Mouse (Mus musculus) heart, postnatal 4 days (tissue): ENCODE data around the gene Gm37240. TPM values are rescaled to one million over a fixed set of nuclear protein-coding genes. Genes with fewer than 3 reads are reported as not detected.
A peak's percentile ranks its signal among the peaks of the same experiment; 100 is the strongest.

Experiments used
- DNase-seq: peaks from one replicate; pipeline ENCODE4 v3.0.0; 2021
- total RNA-seq, 2 experiments: library from RNA; stranded (reverse); gene quantifications; 2 replicates each; pipeline ENCODE4 v1.2.3; 2021

Gene Gm37240
- total RNA-seq, 2 experiments from 2014 or later, result 19.6 to 20.6 TPM

GRCm38 (mm10) chr3:85335517-85335916 is 551.8 kb downstream of the Gm37240 start:
- no peak for DNase-seq

GRCm38 (mm10) chr3:85332276-85332675 is 555.0 kb downstream of the Gm37240 start:
- no peak for DNase-seq

GRCm38 (mm10) chr3:85318256-85318655 is 569.1 kb downstream of the Gm37240 start:
- DNase-seq, result no peak

DNA sequence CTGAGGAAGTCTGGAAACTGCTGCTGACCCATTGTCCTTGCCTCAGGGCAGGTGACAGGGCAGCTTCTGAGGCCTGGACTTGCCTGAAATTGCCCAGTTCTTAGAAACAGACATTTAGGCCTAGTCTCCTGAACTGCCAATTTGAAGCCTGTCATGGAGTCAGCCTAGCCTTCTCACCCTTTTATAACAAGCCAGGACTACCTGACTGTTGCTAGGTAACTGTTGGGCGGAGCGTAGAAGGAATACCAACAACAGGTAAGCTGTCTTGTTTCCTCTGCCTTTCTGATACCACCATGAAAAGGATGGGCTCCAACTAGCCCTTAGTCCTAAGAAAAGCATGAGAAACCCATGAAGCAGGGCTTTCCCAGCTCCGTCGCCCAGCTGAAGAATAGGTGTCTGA is 570.0 kb downstream of the Gm37240 start:
- no peak for DNase-seq

GRCm38 (mm10) chr3:85314961-85315360 is 572.4 kb downstream of the Gm37240 start:
- no peak for DNase-seq

- no peak for DNase-seq
Observed at GRCm38 (mm10) chr3:85313646-85314255, 573.6 kb downstream of the Gm37240 start.

DNA sequence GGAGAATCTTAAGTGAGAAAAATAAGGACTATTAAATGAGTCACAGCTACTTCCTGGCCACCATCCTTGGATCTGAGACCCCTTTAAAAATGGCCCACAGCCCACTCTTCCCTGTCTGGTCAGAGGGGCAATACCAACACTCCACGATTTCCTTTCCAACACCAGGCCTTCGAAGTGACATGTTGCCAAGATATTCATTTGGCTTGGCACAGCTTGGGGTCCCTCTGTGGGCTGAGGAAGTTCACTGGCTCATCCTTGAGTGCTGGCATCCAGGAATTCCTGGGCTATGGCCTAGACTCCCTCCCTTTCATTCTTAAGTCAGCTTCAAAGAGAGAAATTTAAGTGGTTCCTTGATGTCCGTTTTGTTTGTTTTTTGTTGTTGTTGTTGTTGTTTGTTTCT is 576.1 kb downstream of the Gm37240 start:
- DNase-seq, result no peak

GRCm38 (mm10) chr3:85310401-85310989 is 576.8 kb downstream of the Gm37240 start:
- DNase-seq, result no peak

- no peak for DNase-seq
Observed at GRCm38 (mm10) chr3:85309168-85309567, 578.1 kb downstream of the Gm37240 start.

GRCm38 (mm10) chr3:85308706-85309105 is 578.6 kb downstream of the Gm37240 start:
- DNase-seq, result no peak

DNA sequence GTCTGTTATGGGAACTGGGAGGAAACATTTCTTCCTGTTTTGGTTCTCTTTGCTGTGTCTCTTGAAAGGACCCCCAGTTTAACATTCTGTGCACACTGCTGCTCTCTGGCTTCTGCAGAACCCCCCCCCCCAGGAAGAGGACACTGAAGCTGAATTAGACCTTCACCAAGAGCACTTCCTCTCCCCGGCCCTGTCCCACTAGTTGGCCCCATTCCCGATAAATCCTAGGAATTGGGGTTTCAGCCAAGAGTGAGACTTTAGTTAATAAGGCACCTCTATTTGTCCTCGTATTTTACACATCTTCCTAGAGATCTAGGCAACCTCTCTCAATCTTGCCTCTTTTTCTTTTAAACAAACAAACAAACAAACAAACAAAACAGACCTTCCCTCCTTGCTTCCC is 585.5 kb downstream of the Gm37240 start:
- no peak for DNase-seq

- DNase-seq, result peak; percentile 22
Observed at GRCm38 (mm10) chr3:85301336-85301735, 586.0 kb downstream of the Gm37240 start.

DNA sequence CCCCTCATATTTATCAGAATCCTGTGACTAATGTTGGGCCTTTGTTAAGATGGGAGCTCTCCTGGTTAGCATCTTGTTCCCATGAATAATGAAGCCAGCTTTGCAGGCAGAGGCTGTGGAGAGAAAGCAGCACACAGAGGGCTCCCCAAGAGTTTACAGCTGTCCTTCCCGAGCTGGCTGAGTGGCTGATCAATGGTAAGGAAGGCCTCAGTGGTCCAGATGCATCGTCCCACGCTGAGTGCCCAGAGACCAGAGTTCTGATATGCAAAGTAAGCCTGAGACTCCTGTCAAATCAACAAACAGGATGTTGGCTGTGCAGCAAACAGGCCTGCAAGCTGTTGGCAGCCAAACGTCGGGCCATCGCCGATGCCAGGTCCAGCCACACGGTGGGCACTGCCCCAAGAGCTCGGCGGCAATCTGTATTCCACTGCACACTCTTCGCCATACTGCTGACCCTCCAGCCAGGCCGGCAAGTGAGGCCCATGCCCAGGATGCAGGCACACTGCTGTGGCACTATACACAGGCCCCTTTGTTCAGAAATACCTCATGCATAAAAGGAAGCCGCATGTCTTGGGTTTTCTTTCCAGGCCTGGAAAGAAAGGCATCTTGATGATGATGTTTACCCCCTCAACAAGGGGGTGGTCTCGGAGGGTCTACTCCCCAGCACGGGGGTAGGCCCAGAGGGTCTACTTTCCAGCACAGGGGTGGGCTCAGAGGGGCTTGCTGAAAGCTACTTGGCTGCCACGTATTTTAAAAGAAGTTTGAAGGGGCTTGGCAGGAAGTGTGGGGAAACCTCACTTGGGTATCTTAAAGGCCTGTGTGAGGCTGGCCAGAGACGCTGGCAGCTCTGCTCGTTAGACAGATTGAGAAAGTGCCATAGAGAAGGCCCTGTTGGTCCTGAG is 587.4 kb downstream of the Gm37240 start:
- peak; percentile 34 for DNase-seq

DNA sequence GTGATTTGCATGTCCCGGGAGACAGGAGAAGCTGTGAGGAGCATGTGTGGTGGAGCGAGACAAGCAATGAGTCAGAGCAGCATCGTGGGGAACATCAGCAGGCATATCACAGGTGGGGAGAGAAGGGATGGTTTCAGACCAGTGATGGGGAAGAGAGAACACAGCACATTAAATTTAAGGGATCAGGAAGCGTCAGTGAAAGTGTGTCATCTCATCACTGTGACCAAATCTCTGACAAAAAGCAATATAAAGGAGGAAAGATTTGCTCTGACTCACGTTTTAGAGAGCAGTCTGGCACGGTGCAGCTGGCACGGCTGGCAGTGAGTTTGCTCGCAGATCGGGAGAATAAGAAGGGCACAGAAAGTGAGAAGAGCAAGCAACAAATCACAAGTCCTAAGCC is 592.1 kb downstream of the Gm37240 start:
- DNase-seq, result no peak

DNA sequence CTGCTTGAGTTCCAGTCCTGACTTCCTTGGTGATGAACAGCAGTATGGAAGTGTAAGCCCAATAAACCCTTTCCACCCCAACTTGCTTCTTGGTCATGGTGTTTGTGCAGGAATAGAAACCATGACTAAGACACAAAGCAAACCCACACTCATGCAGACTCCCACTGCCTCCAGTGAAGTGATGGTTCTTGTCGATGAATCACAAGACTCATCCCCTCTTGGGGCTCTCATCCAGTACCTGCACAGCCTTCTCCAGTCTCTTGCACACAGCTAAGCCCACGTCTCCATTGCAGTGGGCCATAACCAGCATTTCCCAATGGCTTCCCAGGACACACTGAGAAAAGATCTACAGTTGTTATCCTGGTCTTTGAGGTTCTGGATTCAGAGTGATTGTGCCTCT is 599.7 kb downstream of the Gm37240 start:
- DNase-seq, result no peak

DNA sequence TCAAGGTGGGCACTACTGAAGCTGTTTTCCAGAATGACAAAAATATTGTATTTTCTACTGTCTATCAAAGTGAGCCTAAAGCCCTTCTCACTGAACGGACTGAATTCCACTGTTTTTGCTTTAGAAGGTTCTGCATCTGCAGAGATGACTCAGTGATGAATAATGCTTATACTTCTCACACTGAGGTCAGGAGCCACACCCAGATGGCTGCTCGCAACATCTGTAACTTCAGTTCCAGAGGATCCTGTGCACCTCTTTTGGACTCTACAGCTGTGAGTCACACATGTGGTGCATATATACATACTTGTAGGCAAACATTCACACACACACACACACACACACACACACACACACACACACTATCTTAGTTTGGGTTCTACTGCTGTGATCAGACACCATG is 602.8 kb downstream of the Gm37240 start:
- no peak for DNase-seq

GRCm38 (mm10) chr3:85282816-85283215 is 604.5 kb downstream of the Gm37240 start:
- DNase-seq, result no peak

- DNase-seq, result peak; percentile 84
Observed at GRCm38 (mm10) chr3:85275075-85275474, 612.2 kb downstream of the Gm37240 start.

DNA sequence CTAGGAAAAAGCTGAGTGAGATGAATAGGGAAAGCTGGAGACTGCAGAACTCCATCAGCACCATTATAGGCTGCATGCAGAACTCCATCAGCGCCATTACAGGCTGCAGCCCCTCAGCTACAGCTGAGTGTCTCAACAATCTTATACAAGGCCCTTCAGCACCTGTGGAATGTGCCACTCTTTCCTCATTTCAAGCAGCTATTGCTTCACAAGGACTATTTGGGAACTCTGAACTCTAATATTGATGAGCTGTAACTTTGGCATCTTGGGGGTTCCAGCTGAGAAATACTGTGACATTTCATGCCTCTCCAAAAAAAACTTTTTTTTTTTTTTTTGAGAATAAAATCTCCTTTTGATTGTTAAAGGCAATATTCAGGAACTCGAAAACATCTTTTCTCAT is 615.8 kb downstream of the Gm37240 start:
- DNase-seq, result no peak

DNA sequence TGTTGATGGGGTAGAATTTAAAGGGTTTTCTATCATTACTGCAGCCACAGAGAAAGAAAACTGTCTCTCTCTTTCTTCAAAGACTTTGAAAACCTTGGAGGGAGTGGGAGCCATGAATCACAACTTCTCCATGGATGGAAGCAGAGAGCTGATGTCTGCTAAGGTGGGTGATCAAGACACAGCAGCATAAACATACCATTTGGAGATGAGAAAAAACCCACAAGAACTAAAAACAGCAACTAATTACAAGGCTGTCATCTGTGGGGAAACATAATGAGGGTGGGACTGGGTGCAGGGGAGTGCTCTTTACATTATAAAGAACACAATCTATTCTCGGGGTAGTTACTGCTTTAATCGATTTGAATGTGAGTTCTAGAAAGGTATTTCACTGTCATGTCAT is 622.4 kb downstream of the Gm37240 start:
- no peak for DNase-seq

- no peak for DNase-seq
Observed at GRCm38 (mm10) chr3:85264546-85264945, 622.8 kb downstream of the Gm37240 start.

DNA sequence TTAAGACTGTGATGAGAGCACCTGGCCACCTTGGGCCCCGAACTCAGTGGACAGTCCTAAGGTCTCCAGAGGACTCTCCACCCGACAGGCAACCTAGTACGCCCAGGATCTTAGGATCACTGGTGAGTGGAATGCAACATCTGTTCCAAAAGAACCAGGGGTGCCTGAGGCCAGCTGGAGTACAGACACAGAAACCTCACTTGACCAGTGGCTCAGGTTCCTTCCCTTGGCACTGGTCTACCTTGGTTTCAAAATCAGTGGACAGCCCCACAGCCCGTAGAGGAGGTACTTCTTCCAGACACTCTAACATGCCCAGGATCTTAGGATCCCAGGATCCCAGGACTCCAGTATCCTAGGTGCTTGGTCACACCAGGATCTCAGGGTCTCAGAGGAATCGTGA is 632.8 kb downstream of the Gm37240 start:
- no peak for DNase-seq

DNA sequence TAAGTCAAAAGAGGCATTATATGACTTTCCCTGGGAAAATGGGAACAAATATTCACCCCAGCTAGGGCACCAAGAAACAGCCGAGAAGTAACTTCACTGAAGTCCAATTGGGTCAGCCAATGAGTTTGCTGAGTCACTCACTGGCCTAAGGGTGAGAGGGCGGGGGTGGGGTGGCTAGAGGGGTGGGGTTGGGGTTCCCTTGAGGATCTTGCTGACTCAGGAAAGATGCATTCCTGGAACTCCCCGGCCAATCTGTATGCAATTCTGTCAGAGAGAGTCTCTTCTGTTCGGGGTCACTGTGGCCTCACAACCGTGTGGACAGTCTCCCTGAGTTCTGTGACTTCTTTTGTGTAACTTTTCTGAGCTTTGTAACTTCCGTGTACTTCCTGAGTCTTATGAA is 635.7 kb downstream of the Gm37240 start:
- DNase-seq, result no peak

DNA sequence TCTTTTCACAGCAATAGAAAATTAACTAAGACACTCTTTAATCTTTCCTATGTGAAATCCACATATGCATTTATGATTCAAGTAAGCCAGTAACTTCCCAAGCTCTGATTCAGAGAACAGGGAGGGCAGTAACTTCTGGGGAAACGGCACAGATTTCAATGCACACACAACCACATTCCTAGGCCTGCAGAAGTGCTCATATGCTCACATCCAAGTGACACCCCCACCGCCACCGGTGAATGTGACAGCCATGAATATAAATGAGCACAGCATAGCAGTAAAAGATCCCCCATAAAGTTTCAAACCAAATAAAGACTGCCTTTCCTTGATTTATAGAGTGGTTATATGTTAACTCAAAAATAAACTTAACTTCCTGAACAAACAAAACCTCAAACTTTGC is 641.2 kb downstream of the Gm37240 start:
- no peak for DNase-seq
